Mouse (Mus musculus): ENCODE data around the gene Slc26a11. TPM values are rescaled to one million over a fixed set of nuclear protein-coding genes. Genes with fewer than 3 reads are reported as not detected.

The Slc26a11 gene
- polyA plus RNA-seq, 1 experiment from 2014 or later: 3.6 TPM

DNA sequence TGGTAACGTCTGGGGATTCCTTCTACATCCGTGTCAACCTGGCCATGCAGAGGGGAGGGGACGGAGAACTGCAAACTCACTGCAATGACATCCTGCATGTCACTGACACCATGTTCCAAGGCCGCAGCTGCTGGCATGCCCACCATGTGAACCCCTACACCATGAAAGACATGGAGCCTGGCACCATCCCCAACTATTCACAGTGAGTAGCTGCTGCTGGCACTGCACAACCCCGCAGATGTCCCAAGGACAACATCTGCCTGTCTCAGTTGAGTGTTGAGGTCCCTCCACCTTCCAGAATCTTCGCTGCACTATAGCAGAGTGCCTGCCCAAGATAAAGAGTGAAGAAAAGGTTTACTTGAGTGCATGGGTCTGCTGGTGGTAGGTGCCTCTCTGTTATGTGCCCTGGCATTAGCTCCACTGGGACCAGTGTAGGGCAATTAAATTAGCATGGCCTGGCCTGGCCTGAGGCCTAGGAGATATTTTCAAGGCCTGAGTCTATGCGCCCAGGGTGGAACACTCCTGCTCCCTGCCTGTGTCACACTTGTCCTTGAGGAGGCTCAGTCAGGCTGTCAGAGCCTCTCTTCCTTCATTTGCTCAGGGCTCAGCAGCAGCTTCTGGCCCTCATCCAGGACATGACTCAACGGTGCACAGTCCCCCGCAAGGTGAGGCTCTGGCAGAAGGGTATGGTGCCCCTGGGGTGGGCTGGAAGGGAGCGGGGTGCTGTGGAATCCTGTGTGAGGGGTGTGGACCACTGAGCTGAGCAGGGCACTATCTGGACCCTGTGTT is 16.9 kb upstream of the Slc26a11 start:
- ATAC-seq (ENCODE audit: low FRiP score, low TSS enrichment): peak; percentile 17; the same call in 1 of the 2 replicates
- H3K4me2 ChIP-seq (replicated peaks; ENCODE audit: low read depth): no peak overlapping the region
- no peaks in the 10 kb centered on the region for H3K36me3 ChIP-seq (ENCODE audit: control insufficient read depth, insufficient read depth, low read length)
- DNase-seq (ENCODE audit: low spot score): no peak
- H3K9me3 ChIP-seq (ENCODE audit: control insufficient read depth, low read length): no peaks in the 10 kb centered on the region
- 75% methylated on average over 10 of the region's 10 CpGs for WGBS
- no peaks in the 10 kb centered on the region for H3K4me1 ChIP-seq (replicated peaks; ENCODE audit: control insufficient read depth, insufficient read depth)
- H3K9ac ChIP-seq (ENCODE audit: low read length): no peak overlapping the region
- H3K27ac ChIP-seq (replicated peaks): no peak overlapping the region
- no peak overlapping the region for H3K4me3 ChIP-seq (ENCODE audit: low read depth, low read length)
- TF ChIP-seq EP300 (optimal IDR thresholded peaks at IDR 0.05): no peak
- no peak for TF ChIP-seq CTCF (IDR thresholded peaks at IDR 0.05; ENCODE audit: low read depth)
- H3K27me3 ChIP-seq (ENCODE audit: control insufficient read depth, insufficient read depth, low read length): no peaks in the 10 kb centered on the region

DNA sequence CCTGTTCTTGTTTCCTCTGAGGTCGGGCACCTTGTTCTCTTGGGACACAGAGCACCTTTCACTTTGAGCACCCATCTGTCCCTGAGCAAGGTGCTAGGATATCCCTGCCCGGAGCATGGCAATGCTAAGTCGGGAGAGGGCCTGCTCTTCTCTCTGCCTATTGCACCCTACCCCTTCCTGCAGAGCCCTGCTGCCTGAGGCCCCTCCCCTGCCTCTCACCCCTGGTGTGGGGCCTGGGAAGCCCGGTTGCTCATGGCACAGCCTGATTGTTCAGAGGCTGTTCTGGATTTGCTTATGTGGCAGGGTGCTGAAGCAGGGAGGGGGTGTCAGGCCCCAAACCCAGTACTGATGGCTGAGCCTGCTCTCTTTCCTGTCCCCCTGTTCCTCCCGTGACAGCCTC is 16.2 kb upstream of the Slc26a11 start:
- H3K4me3 ChIP-seq (ENCODE audit: low read depth, low read length): no peak overlapping the region
- H3K4me2 ChIP-seq (replicated peaks; ENCODE audit: low read depth): no peak overlapping the region
- ATAC-seq (ENCODE audit: low FRiP score, low TSS enrichment): no peak
- no peaks in the 10 kb centered on the region for H3K4me1 ChIP-seq (replicated peaks; ENCODE audit: control insufficient read depth, insufficient read depth)
- no peaks in the 10 kb centered on the region for H3K36me3 ChIP-seq (ENCODE audit: control insufficient read depth, insufficient read depth, low read length)
- no peaks in the 10 kb centered on the region for H3K27me3 ChIP-seq (ENCODE audit: control insufficient read depth, insufficient read depth, low read length)
- no peak overlapping the region for H3K9ac ChIP-seq (ENCODE audit: low read length)
- H3K27ac ChIP-seq (replicated peaks): no peak overlapping the region
- 42% methylated on average over 5 of the region's 5 CpGs for WGBS
- DNase-seq (ENCODE audit: low spot score): no peak
- TF ChIP-seq EP300 (optimal IDR thresholded peaks at IDR 0.05) (no peak), CTCF (IDR thresholded peaks at IDR 0.05; ENCODE audit: low read depth) (no peak)
- H3K9me3 ChIP-seq (ENCODE audit: control insufficient read depth, low read length): no peaks in the 10 kb centered on the region

DNA sequence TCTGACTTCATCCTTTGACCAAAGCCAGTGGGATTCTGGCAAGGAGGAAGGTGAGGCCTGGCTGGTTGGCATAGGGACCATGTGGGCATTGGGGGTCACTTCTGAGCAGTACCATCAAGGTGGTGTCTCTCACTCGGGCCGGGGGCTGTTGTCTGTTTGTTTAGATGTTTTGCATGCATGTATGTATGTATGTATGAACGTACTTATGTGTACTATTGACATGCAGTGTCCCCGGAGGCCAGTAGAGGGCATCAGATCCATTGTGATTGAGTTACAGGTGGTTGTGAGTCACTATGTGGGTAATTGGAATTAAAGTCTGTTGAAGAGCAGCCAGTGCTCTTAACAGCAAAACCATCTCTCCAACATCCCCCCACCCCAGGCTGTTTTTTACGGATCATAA is 15.7 kb upstream of the Slc26a11 start:
- no peak overlapping the region for H3K4me3 ChIP-seq (ENCODE audit: low read depth, low read length)
- H3K36me3 ChIP-seq (ENCODE audit: control insufficient read depth, insufficient read depth, low read length): no peaks in the 10 kb centered on the region
- H3K27ac ChIP-seq (replicated peaks): no peak overlapping the region
- ATAC-seq (ENCODE audit: low FRiP score, low TSS enrichment) (peak; percentile 70), DNase-seq (ENCODE audit: low spot score) (peak; percentile 83)
- H3K9me3 ChIP-seq (ENCODE audit: control insufficient read depth, low read length): no peaks in the 10 kb centered on the region
- TF ChIP-seq EP300 (optimal IDR thresholded peaks at IDR 0.05) (no peak), CTCF (IDR thresholded peaks at IDR 0.05; ENCODE audit: low read depth) (peak; percentile 96)
- H3K4me1 ChIP-seq (replicated peaks; ENCODE audit: control insufficient read depth, insufficient read depth): no peaks in the 10 kb centered on the region
- no peaks in the 10 kb centered on the region for H3K27me3 ChIP-seq (ENCODE audit: control insufficient read depth, insufficient read depth, low read length)
- H3K9ac ChIP-seq (ENCODE audit: low read length): no peak overlapping the region
- no peak overlapping the region for H3K4me2 ChIP-seq (replicated peaks; ENCODE audit: low read depth)
- 5% methylated on average over 5 of the region's 5 CpGs for WGBS

GRCm38 (mm10) chr11:119344178-119344577 is 11.2 kb upstream of the Slc26a11 start:
- TF ChIP-seq EP300 (optimal IDR thresholded peaks at IDR 0.05): no peak
- ATAC-seq (ENCODE audit: low FRiP score, low TSS enrichment): no peak
- H3K27ac ChIP-seq (replicated peaks): no peak overlapping the region
- no peak overlapping the region for H3K9ac ChIP-seq (ENCODE audit: low read length)
- no peaks in the 10 kb centered on the region for H3K27me3 ChIP-seq (ENCODE audit: control insufficient read depth, insufficient read depth, low read length)
- DNase-seq (ENCODE audit: low spot score): no peak
- no peaks in the 10 kb centered on the region for H3K4me1 ChIP-seq (replicated peaks; ENCODE audit: control insufficient read depth, insufficient read depth)
- H3K36me3 ChIP-seq (ENCODE audit: control insufficient read depth, insufficient read depth, low read length): peaks cover 3% of the 10 kb centered on the region; the same call in 1 of the 2 replicates
- H3K9me3 ChIP-seq (ENCODE audit: control insufficient read depth, low read length): no peaks in the 10 kb centered on the region
- H3K4me3 ChIP-seq (ENCODE audit: low read depth, low read length): no peak overlapping the region
- 70% methylated on average over 8 of the region's 8 CpGs for WGBS
- H3K4me2 ChIP-seq (replicated peaks; ENCODE audit: low read depth): no peak overlapping the region

DNA sequence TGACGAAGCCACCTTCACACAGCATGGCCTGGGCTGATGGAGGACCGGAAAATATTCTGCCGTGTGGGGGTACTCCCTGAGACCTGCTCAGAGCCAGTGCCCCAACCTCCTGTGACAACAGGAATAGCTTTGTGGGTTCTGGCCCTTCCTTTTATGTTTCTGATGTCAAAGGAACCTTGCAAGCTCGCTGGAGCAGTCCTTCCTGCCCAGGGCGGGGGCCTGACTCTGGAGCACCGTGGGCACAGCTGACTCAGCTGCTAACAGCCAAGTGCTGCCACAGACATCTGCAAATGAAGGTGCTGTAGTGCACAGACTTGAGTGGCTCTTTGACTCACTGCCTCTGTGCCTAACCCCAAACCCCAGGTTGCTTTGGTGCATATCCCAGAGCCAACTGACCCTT is 10.5 kb upstream of the Slc26a11 start:
- no peak for ATAC-seq (ENCODE audit: low FRiP score, low TSS enrichment)

DNA sequence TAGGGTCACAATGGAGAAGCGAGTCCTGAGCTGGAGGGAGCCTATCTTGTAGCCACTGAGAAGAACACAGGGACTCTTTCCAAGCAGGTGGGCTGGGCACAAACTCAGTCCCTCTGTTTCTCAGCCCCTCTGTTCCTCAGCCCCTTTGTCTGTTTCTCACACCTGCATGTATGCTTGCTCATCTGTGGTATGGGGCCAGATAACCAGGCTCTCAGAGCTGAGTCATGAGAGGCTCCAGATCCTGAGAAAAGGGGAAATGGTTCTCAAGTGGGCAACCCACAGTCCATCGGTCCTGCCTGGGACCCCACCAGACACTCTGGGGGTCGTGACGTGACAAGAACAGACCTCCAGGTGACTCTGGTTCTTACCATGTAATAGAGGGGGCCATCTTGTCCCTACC is 8.2 kb upstream of the Slc26a11 start:
- WGBS: 87% methylated on average over 4 of the region's 4 CpGs
- Histone ChIP-seq H3K9me3 (ENCODE audit: control insufficient read depth, low read length) (no peaks in the 10 kb centered on the region), H3K4me3 (ENCODE audit: low read depth, low read length) (no peak overlapping the region), H3K4me2 (replicated peaks; ENCODE audit: low read depth) (no peak overlapping the region), H3K27me3 (ENCODE audit: control insufficient read depth, insufficient read depth, low read length) (no peaks in the 10 kb centered on the region), H3K27ac (replicated peaks) (no peak overlapping the region), H3K4me1 (replicated peaks; ENCODE audit: control insufficient read depth, insufficient read depth) (no peaks in the 10 kb centered on the region), H3K9ac (ENCODE audit: low read length) (no peak overlapping the region), H3K36me3 (ENCODE audit: control insufficient read depth, insufficient read depth, low read length) (peaks cover 3% of the 10 kb centered on the region; the same call in 1 of the 2 replicates)
- ATAC-seq (ENCODE audit: low FRiP score, low TSS enrichment) (no peak; the same call in 1 of the 2 replicates), DNase-seq (ENCODE audit: low spot score) (no peak)
- TF ChIP-seq EP300 (optimal IDR thresholded peaks at IDR 0.05): no peak
- TF ChIP-seq CTCF (IDR thresholded peaks at IDR 0.05; ENCODE audit: low read depth): no peak

More for the DNA sequence above, 10.5 kb upstream of the Slc26a11 start:
- Histone ChIP-seq H3K4me2 (replicated peaks; ENCODE audit: low read depth) (no peak overlapping the region), H3K9ac (ENCODE audit: low read length) (no peak overlapping the region), H3K4me1 (replicated peaks; ENCODE audit: control insufficient read depth, insufficient read depth) (no peaks in the 10 kb centered on the region), H3K9me3 (ENCODE audit: control insufficient read depth, low read length) (no peaks in the 10 kb centered on the region), H3K4me3 (ENCODE audit: low read depth, low read length) (no peak overlapping the region), H3K27ac (replicated peaks) (no peak overlapping the region), H3K36me3 (ENCODE audit: control insufficient read depth, insufficient read depth, low read length) (peaks cover 3% of the 10 kb centered on the region; the same call in 1 of the 2 replicates), H3K27me3 (ENCODE audit: control insufficient read depth, insufficient read depth, low read length) (no peaks in the 10 kb centered on the region)
- DNase-seq (ENCODE audit: low spot score): no peak
- no peak for TF ChIP-seq EP300 (optimal IDR thresholded peaks at IDR 0.05)
- 60% methylated on average over 6 of the region's 6 CpGs for WGBS
